Mouse (Mus musculus): ENCODE results near the gene Cd274.

DNA sequence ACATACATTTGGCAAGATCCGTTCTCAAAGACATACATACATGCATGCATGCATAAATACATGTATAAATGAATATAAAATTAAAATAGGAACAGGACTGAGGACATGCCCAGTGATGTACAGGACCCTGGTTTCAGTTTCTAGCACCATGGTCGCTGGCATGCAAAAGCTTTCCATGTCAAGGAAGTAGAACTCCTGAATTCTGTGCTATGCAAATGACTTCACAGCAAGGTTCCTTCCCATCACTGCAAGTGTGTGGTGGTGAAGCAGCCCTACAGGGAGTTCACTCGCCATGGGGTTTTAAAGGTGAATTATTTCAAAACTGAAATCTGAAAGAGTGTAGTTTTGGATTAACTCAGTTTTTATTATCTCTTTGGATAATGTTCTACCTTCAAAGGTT is 9.1 kb downstream of the Cd274 start:
- no peak for TF ChIP-seq POLR2A (IDR thresholded peaks at IDR 0.05; ENCODE audit: extremely low read depth, insufficient read depth, low read length)
- TF ChIP-seq CTCF (IDR thresholded peaks at IDR 0.05; ENCODE audit: extremely low read depth, insufficient read depth, low read length) = no peak

Data from cortical plate, adult 2 months (tissue).